Mouse (Mus musculus) midbrain, embryonic 11.5 days (tissue): Measurements from ENCODE around the gene Lrrc61. TPM values are rescaled to one million over a fixed set of nuclear protein-coding genes. Genes with fewer than 3 reads are reported as not detected.
"Not testable (repeated sequence)": the region's sequence is repeated elsewhere in the genome, so short reads cannot be mapped to it uniquely, and the experiment has no call there.

ENCODE experiments used
- ATAC-seq: fragments of 200-750 bp; cut with Nextera tagmentation; 2 replicates; pipeline ENCODE4 v1.8.0; 2017; ENCODE audit warnings: moderate TSS enrichment, moderate library complexity; ENCODE audit not compliant: low FRiP score
- DNase-seq: peaks from one replicate; pipeline ENCODE4 v3.0.0; 2015; ENCODE audit warnings: low spot score; ENCODE audit errors: missing footprints
- H3K27ac ChIP-seq: fragments of 300-500 bp; sonication (generic); 2 replicates; pipeline ENCODE4 v1.5.1; 2014; ENCODE audit warnings: low read depth, low read length
- H3K27me3 ChIP-seq: fragments of 300-500 bp; sonication (generic); 2 replicates; pipeline ENCODE4 v1.6.1; 2014; ENCODE audit warnings: mild to moderate bottlenecking, low read length, moderate library complexity, mixed read lengths; ENCODE audit not compliant: control insufficient read depth, insufficient read depth
- H3K36me3 ChIP-seq: fragments of 300-500 bp; sonication (generic); 2 replicates; pipeline ENCODE4 v1.6.1; 2014; ENCODE audit warnings: mild to moderate bottlenecking, low read length, moderate library complexity, mixed read lengths; ENCODE audit not compliant: control insufficient read depth, insufficient read depth
- H3K4me1 ChIP-seq: fragments of 300-500 bp; sonication (generic); 2 replicates; pipeline ENCODE4 v1.6.1; 2014; ENCODE audit warnings: low read length; ENCODE audit not compliant: control insufficient read depth, insufficient read depth
- H3K4me2 ChIP-seq: fragments of 300-500 bp; sonication (generic); 2 replicates; pipeline ENCODE4 v1.6.1; 2014; ENCODE audit warnings: mild to moderate bottlenecking, moderate library complexity
- H3K4me3 ChIP-seq: fragments of 300-500 bp; sonication (generic); 2 replicates; pipeline ENCODE4 v1.5.1; 2014; ENCODE audit warnings: low read depth, low read length
- H3K9ac ChIP-seq: fragments of 300-500 bp; sonication (generic); 2 replicates; pipeline ENCODE4 v1.6.1; 2014; ENCODE audit warnings: low read length
- H3K9me3 ChIP-seq: fragments of 300-500 bp; sonication (generic); 2 replicates; pipeline ENCODE4 v1.6.1; 2016; ENCODE audit warnings: low read length; ENCODE audit not compliant: control insufficient read depth
- WGBS: fragments of 180-500 bp; shearing (Covaris S2); extraction: QIAGEN DNeasy Blood & Tissue Kit; methylation state at CpG from one replicate; pipeline ENCODE4 v1.1.7; 2014; 5-methylcytosine and 5-hydroxymethylcytosine counted together
- polyA plus RNA-seq: library from polyadenylated mRNA; unstranded; fragments of >200 nt; fragmentation: Nextera tagmentation; extraction: Ambion mirVana; gene quantifications from 2 replicates; pipeline ENCODE4 v1.2.1, GENCODE M21; 2014

Lrrc61 gene
- polyA plus RNA-seq, result 15.5 and 15.9 TPM in 2 replicates

DNA sequence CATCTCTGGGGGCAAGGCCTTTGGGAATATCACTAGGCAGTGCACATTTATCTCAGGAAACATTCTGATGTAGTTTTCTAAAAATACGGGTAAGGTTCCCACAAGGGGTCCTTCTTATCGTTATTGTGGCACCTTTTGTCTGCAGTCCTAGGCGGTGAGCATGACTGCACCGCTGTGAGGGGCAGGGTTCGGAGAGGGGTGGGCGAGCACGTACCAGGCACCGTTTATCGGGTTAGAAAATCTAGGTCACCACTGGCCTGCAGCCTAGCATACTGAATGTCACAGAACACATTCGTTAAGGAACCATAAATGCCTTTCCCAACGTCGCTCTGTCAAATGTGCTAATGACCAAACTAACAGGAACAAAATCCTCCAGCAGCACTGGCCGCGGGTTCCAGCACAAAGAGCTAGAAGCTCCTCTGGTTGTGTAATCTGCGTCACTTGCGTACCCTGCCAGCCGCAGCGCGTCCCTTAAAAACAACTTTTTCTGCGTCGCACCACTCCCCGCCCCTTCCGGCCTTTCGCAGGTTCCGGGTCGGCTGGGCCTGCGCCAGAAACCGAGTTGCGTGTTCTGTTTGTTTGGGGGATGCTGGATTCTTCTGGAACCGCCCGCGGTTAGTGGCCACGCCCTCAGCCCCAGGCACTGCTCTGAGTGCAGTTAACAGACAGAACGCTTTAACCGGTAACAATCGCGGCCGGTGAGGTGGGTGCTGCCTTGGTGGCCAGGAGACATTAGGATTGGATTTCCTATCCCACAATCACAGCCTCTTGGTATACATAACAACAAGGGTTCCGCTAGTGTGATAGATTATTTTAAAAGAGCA, at the start of gene Lrrc61:
Gene Lrrc61, plus strand, starts transcription at position 517 of the 824 bp plus-strand sequence.
- Histone ChIP-seq H3K27me3 (no peaks in the 10 kb centered on the region), H3K9me3 (no peaks in the 10 kb centered on the region), H3K4me3 (peak within 1 kb of the TSS; percentile 55), H3K9ac (peak within 1 kb of the TSS; percentile 81), H3K4me2 (peak within 1 kb of the TSS; percentile 82), H3K36me3 (no peaks in the 10 kb centered on the region), H3K27ac (peak within 1 kb of the TSS; percentile 93), H3K4me1 (peaks cover 12% of the 10 kb centered on the region)
- peak; percentile 94 for ATAC-seq
- WGBS, result under 1% methylated on average over 39 of the region's 39 CpGs
- DNase-seq, result peak; percentile 98

DNA sequence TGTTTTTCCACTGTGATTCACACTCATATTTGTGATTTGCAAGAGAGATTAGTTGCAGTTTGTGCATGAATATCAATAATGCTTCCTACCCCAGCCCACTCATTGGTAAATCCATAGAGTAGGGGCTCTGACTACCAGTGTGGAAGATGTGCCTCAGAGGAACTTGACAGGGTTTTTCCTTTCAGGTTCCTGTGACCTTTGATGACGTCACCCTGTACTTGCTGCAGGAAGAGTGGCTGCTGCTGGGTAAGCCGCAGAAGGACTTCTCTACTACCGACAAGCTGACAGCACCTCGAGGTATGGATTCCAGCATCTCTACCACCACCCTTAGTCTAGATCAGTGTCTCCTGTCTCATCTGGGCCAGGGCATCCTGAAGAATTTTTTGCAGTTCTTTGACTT, 46.5 kb upstream of the Lrrc61 start:
- 79% methylated on average over 4 of the region's 4 CpGs for WGBS
- H3K36me3 ChIP-seq, result no peaks in the 10 kb centered on the region
- H3K4me2 ChIP-seq, result no peak overlapping the region
- no peak overlapping the region for H3K4me3 ChIP-seq
- H3K9me3 ChIP-seq, result no peaks in the 10 kb centered on the region
- H3K27me3 ChIP-seq, result no peaks in the 10 kb centered on the region
- ATAC-seq (no peak), DNase-seq (no peak)
- peaks cover 5% of the 10 kb centered on the region; the same call in 1 of the 2 replicates for H3K4me1 ChIP-seq
- H3K9ac ChIP-seq, result no peak overlapping the region
- no peak overlapping the region for H3K27ac ChIP-seq

DNA sequence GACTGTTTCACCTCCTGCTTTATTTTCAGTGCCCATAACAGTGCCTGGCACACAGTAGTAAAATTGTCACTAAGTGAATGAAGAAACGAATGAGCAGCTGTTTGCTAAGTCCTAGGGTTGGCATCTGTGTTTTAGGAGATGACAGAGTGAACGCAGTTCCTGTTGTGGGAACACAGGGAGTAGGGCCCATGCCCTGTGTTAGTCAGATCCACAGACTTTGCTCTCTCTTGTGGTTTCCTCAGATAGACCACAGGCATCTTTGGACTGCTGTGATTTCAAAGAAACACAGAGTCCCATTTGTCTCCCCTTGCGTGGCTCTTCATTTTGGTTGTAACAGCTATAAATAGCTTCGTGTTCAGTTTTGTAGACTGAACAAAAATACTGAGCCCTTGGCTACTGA, 44.2 kb upstream of the Lrrc61 start:
- H3K27me3 ChIP-seq, result no peaks in the 10 kb centered on the region
- no peak overlapping the region for H3K27ac ChIP-seq
- DNase-seq (peak; percentile 64), ATAC-seq (no peak)
- WGBS, result 88% methylated on average over 4 of the region's 4 CpGs
- H3K9ac ChIP-seq, result no peak overlapping the region
- H3K36me3 ChIP-seq, result no peaks in the 10 kb centered on the region
- H3K9me3 ChIP-seq, result no peaks in the 10 kb centered on the region
- no peak overlapping the region for H3K4me3 ChIP-seq
- H3K4me1 ChIP-seq, result no peaks in the 10 kb centered on the region
- H3K4me2 ChIP-seq, result no peak overlapping the region

DNA sequence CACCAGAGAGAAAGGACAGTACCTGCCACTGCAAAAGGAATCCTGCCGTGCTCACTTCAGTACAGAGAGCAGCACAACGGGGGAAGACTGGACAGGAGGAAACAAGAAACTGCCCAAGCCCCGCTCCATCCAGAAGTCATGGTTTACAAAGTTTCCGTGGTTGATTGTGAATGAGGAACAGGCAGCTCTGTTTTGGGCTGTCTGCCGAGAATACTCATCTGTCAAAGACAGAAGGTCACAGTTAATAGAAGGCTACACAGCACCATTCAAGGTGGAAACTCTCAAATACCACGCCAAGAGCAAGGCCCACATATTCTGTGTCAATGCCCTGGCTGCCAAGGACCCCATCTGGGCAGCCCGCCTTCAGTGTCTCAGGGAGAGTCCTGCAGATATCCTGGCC, 42.7 kb upstream of the Lrrc61 start:
- Histone ChIP-seq H3K4me2 (no peak overlapping the region), H3K9ac (no peak overlapping the region), H3K9me3 (no peaks in the 10 kb centered on the region), H3K27me3 (no peaks in the 10 kb centered on the region), H3K4me3 (no peak overlapping the region), H3K36me3 (no peaks in the 10 kb centered on the region), H3K4me1 (no peaks in the 10 kb centered on the region), H3K27ac (no peak overlapping the region)
- WGBS, result 90% methylated on average over 7 of the region's 7 CpGs
- DNase-seq (no peak), ATAC-seq (no peak)

DNA sequence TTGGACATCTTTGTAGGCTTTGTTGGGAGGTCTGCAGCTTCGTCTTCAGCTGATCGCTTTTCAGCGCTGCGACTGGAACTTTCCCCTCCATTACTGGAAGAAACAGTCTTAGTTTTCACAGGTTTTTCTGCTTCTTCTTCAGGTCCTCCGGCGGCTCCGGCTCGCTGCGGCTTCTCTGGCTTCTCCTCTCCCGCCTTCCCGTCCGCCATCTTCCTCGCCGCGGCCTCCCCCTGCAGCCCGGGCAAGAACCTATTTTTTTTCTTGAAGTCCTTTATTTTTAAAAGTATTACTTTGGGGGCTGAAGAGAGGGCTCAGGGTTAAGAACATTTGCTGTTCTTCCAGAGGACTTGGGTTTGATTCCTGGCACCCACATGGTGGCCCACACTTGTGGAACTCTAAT, 29.7 kb upstream of the Lrrc61 start:
- not testable (repeated sequence) for H3K4me1 ChIP-seq, H3K27ac ChIP-seq, DNase-seq, ATAC-seq, H3K4me2 ChIP-seq, H3K9me3 ChIP-seq, H3K36me3 ChIP-seq, H3K9ac ChIP-seq, H3K4me3 ChIP-seq, H3K27me3 ChIP-seq
- 95% methylated on average over 13 of the region's 16 CpGs for WGBS

DNA sequence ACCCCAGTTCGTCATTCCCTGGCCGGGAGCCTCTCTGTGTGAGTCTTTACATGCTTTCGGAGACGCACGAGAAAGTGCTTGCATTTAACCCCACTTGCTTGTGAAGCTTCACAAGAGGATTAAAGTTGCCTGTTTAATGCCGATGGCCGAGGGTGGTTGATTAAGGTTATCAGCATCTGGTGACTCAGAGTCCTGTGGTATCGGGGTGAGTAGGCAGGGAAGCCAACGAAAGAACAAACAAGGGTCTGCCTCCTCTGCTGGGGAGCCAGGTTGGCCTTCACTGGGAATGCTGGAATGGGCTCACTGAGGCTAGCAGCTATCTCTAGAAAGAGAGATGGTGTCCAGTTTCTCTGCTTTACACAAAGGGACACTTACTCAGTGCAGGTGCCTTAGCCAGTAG, 26.7 kb upstream of the Lrrc61 start:
- ATAC-seq (no peak), DNase-seq (no peak)
- Histone ChIP-seq H3K9ac (no peak overlapping the region), H3K9me3 (no peaks in the 10 kb centered on the region), H3K27ac (no peak overlapping the region), H3K27me3 (no peaks in the 10 kb centered on the region), H3K4me3 (no peak overlapping the region), H3K36me3 (no peaks in the 10 kb centered on the region), H3K4me2 (no peak overlapping the region), H3K4me1 (no peaks in the 10 kb centered on the region)
- 80% methylated on average over 9 of the region's 9 CpGs for whole genome bisulfite sequencing

DNA sequence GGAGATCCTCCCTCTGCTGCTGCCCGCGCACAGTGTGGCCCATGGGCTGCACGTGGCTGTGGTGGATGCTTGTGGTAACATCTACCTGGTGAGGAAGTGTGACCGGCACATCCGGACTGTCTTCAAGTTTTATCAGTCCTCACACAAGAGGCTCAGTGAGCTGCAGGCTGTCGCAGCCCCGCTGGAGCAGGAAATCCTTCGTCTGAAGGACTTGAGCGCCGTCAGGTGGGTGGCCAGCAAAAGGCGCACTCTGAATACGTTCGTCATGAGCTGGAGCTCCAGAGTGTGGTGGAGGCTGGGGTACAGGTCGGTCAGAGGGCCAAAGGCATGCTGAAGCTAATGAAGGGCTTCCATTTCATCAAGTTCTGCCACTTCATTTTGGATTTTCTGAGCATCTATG, 25.3 kb upstream of the Lrrc61 start:
- Histone ChIP-seq H3K4me3 (no peak overlapping the region), H3K9me3 (no peaks in the 10 kb centered on the region), H3K36me3 (no peaks in the 10 kb centered on the region), H3K27ac (no peak overlapping the region), H3K27me3 (no peaks in the 10 kb centered on the region), H3K4me2 (no peak overlapping the region), H3K9ac (no peak overlapping the region), H3K4me1 (no peaks in the 10 kb centered on the region)
- 73% methylated on average over 14 of the region's 14 CpGs for WGBS
- ATAC-seq (no peak), DNase-seq (no peak)

DNA sequence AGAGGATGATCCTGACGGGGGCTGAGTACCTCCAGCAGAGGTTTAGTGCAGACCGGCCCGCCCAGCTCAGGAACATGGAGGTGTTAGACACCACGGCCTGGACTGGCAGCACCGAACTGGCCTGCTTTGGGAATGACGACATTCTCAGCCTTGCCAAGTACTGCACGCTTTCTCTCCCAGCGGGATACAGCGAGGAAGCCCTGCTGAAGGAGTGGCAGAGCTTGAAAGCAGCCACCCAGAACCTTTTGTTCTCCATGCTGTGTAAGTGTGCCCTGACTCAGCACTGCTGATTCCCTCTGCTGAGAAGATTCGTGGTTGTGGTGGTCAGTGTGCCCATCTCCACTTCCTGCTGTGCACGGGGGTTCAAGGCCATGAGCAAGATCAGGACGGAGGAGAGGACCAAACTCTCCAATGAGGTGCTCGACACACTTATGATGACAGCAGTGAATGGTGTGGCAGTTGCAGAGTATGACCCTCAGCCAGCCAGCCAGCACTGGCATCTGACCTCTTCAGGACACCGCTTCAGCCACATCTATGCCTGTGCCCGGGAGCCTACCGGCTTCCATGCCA, 24.6 kb upstream of the Lrrc61 start:
- no peak overlapping the region for H3K4me2 ChIP-seq
- 87% methylated on average over 16 of the region's 16 CpGs for WGBS

DNA sequence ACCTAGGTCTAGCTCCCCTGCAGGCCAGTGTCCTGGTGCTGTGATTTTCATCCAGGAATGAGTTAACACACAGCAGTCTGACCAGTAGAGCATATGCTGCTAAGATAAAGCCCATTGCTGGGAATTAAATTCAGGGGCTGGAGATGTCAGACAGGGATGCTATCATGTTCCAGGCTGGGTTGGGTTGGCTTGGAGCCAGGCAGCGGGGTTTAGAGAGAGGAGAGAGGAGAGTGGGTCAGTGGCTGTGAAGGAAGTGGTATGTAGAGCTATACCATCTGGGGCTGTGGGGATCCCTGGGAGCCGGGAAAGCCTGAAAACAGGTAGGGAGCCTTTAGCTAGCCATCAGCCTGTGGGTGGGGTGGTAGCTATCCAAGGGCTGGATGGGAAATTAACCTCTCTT, 23.7 kb upstream of the Lrrc61 start:
- 91% methylated on average over 2 of the region's 2 CpGs for WGBS
- H3K27ac ChIP-seq, result no peak overlapping the region
- H3K27me3 ChIP-seq, result no peaks in the 10 kb centered on the region
- no peaks in the 10 kb centered on the region for H3K9me3 ChIP-seq
- H3K4me1 ChIP-seq, result no peaks in the 10 kb centered on the region
- ATAC-seq, result no peak
- no peak overlapping the region for H3K4me2 ChIP-seq
- DNase-seq, result no peak
- no peak overlapping the region for H3K9ac ChIP-seq
- no peak overlapping the region for H3K4me3 ChIP-seq
- H3K36me3 ChIP-seq, result no peaks in the 10 kb centered on the region

More for the DNA sequence above, 24.6 kb upstream of the Lrrc61 start:
- H3K27ac ChIP-seq, result no peak overlapping the region
- H3K9me3 ChIP-seq, result no peaks in the 10 kb centered on the region
- H3K27me3 ChIP-seq, result no peaks in the 10 kb centered on the region
- H3K9ac ChIP-seq, result no peak overlapping the region
- H3K4me1 ChIP-seq, result no peaks in the 10 kb centered on the region
- H3K4me3 ChIP-seq, result no peak overlapping the region
- ATAC-seq (no peak), DNase-seq (no peak)
- no peaks in the 10 kb centered on the region for H3K36me3 ChIP-seq
